ENCODE assay signal across 28 mouse cellular contexts in genomic region chr16:35221581-35221980, GRCm38 (mm10).
DNase-seq lines count a peak whose midpoint lies in the region; ATAC-seq and TF ChIP-seq lines count a peak whose summit lies in the region.
"Had no signal": no experiment of that assay in that cellular context is flagged by ENCODE, and none has a peak within 500 bp of the region (broad histone marks: within the 10 kb centered on the region; RNA-seq: fewer than 3 reads in every experiment).

No protein-coding gene starts in this region.

- no peaks in the 10 kb centered on the region for H3K36me3 ChIP-seq in heart, embryonic 15.5 days
- no peaks in the 10 kb centered on the region for H3K36me3 ChIP-seq in kidney, adult 2 months (ENCODE audit: control insufficient read depth, insufficient read depth, low read length)
- H3K36me3 ChIP-seq: hindbrain, embryonic 13.5 days; kidney, embryonic 15.5 days; limb, embryonic 13.5 days; lung, embryonic 15.5 days; midbrain, embryonic 12.5 days had no signal

- TF ChIP-seq CTCF in kidney, adult 2 months (conservative IDR thresholded peaks at IDR 0.05; ENCODE audit: insufficient read depth, insufficient read length, low read depth, low read length), result no peak

- no peaks in the 10 kb centered on the region for H3K9me3 ChIP-seq in heart, embryonic 15.5 days (replicated peaks)
- H3K9me3 ChIP-seq: hindbrain, embryonic 13.5 days; kidney, embryonic 15.5 days; limb, embryonic 13.5 days; lung, embryonic 15.5 days; midbrain, embryonic 12.5 days had no signal

- intact Hi-C loops in heart, postnatal 25 days (cut with DNase I), result no loop called here

- 62% methylated on average over 4 of the region's 4 CpGs for WGBS in heart, embryonic 15.5 days
- WGBS in kidney, adult 2 months, result 64% methylated on average over 4 of the region's 4 CpGs

- no peaks in the 10 kb centered on the region for H3K27me3 ChIP-seq in heart, embryonic 15.5 days
- no peaks in the 10 kb centered on the region for H3K27me3 ChIP-seq in kidney, adult 2 months (replicated peaks; ENCODE audit: control insufficient read depth, insufficient read depth, low read length)
- H3K27me3 ChIP-seq: hindbrain, embryonic 13.5 days; kidney, embryonic 15.5 days; limb, embryonic 13.5 days; lung, embryonic 15.5 days; midbrain, embryonic 12.5 days had no signal

- peaks cover 81% of the 10 kb centered on the region for H3K4me1 ChIP-seq in heart, embryonic 15.5 days (replicated peaks)
- H3K4me1 ChIP-seq in kidney, adult 2 months (ENCODE audit: control insufficient read depth, insufficient read depth, low read length), result no peaks in the 10 kb centered on the region

- no peak overlapping the region for H3K4me2 ChIP-seq in heart, embryonic 15.5 days
- H3K4me2 ChIP-seq: hindbrain, embryonic 13.5 days; kidney, embryonic 15.5 days; limb, embryonic 13.5 days; liver, embryonic 11.5 days; lung, embryonic 15.5 days; midbrain, embryonic 12.5 days had no signal

- no peak for TF ChIP-seq POLR2A in kidney, adult 2 months (IDR thresholded peaks at IDR 0.05; ENCODE audit: low read depth, low read length)

- DNase-seq in embryo, embryonic 10 days (ENCODE audit: low spot score), result peak; percentile 42
- no peak for DNase-seq in embryo, embryonic 10.5 days (ENCODE audit: low spot score)
- no peak for DNase-seq in heart, postnatal 25 days (ENCODE audit: low spot score)
- DNase-seq in kidney, postnatal 10 days, result peak; percentile 37
- DNase-seq in kidney, adult 2 months, result no peak
- peak; percentile 68 for DNase-seq in adipocyte (ENCODE audit: low spot score)
- DNase-seq in cerebellum, adult 18-20 months, result no peak
- DNase-seq: adrenal gland, adult 8-10 months; cerebellum, adult 8-10 months; cerebellum, postnatal 25 days; gastrocnemius, adult 2 months; gastrocnemius, postnatal 36 days; heart, postnatal 10 days; thymus, adult 2 months; thymus, postnatal 36 days had no signal

- H3K4me3 ChIP-seq in heart, embryonic 15.5 days, result no peak overlapping the region
- no peak overlapping the region for H3K4me3 ChIP-seq in kidney, adult 2 months (ENCODE audit: insufficient read depth, low read depth, low read length)
- H3K4me3 ChIP-seq: erythroblast, embryonic 14.5 days; gastrocnemius, adult 2 months; hindbrain, embryonic 13.5 days; kidney, embryonic 15.5 days; layer of hippocampus, adult 2 months; left cerebral cortex, adult 2 months; limb, embryonic 13.5 days; lung, embryonic 15.5 days; midbrain, embryonic 12.5 days had no signal

- peak overlapping the region; percentile 88 for H3K27ac ChIP-seq in heart, embryonic 15.5 days
- no peak overlapping the region for H3K27ac ChIP-seq in kidney, adult 2 months (ENCODE audit: insufficient read depth, low read depth, low read length)
- H3K27ac ChIP-seq: gastrocnemius, adult 2 months; hindbrain, embryonic 13.5 days; kidney, embryonic 15.5 days; layer of hippocampus, adult 2 months; left cerebral cortex, adult 2 months; limb, embryonic 13.5 days; lung, embryonic 15.5 days; midbrain, embryonic 12.5 days had no signal

- no peak for ATAC-seq in heart, embryonic 15.5 days (replicated peaks; ENCODE audit: insufficient number of reproducible peaks, insufficient read depth, low FRiP score, low read depth)
- ATAC-seq: activated CD4-positive, CD25-positive, alpha-beta regulatory T cell, adult 4 months; forebrain, embryonic 16.5 days; intestine, embryonic 16.5 days had no signal

- no peak overlapping the region for H3K9ac ChIP-seq in heart, embryonic 15.5 days
- H3K9ac ChIP-seq: hindbrain, embryonic 13.5 days; kidney, embryonic 15.5 days; limb, embryonic 13.5 days; lung, embryonic 15.5 days; midbrain, embryonic 12.5 days had no signal

Comparison
In these comparisons a context has a peak if more than half of its experiments do, and no peak if none do; other contexts are left out.
1. DNase-seq: peak in embryo, embryonic 10 days (single experiment), kidney, postnatal 10 days (single experiment) and adipocyte (single experiment); none in embryo, embryonic 10.5 days (single experiment), heart, postnatal 25 days (single experiment), kidney, adult 2 months (single experiment) and cerebellum, adult 18-20 months (0 of 2).